Mouse (Mus musculus): ENCODE data around the gene Mbtps1. TPM values are rescaled to one million over a fixed set of nuclear protein-coding genes. Genes with fewer than 3 reads are reported as not detected.

Mbtps1 gene
- polyA plus RNA-seq, 1 experiment from 2014 or later: 123 TPM

DNA sequence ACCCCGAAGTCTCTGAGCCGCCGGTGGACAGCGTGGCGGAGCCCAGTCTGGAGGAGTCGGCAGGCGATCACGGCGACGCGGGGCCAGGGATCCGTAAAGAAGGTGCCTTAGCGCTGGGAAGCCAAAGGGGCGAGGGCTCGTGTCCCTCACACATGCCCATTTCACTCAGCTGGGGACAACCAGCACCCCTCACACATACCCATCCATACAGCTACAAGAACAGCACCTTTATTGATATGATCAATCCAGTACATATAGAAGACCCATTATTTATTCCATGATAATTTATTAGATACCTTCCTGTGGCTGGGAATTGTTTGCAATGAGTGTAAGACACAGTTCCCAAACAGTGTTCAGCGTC, 16.8 kb upstream of the Mbtps1 start:
- no peaks in the 10 kb centered on the region for H3K9me3 ChIP-seq (replicated peaks)
- peak overlapping the region; percentile 66 for H3K9ac ChIP-seq
- WGBS: 4% methylated on average over 16 of the region's 16 CpGs
- peak overlapping the region; percentile 96 for H3K4me2 ChIP-seq
- ATAC-seq (replicated peaks; ENCODE audit: low FRiP score): no peak
- H3K36me3 ChIP-seq: no peaks in the 10 kb centered on the region
- peak overlapping the region; percentile 87 for H3K4me3 ChIP-seq (replicated peaks)
- H3K27ac ChIP-seq: no peak overlapping the region
- peaks cover 37% of the 10 kb centered on the region for H3K27me3 ChIP-seq
- H3K4me1 ChIP-seq: peaks cover 21% of the 10 kb centered on the region

DNA sequence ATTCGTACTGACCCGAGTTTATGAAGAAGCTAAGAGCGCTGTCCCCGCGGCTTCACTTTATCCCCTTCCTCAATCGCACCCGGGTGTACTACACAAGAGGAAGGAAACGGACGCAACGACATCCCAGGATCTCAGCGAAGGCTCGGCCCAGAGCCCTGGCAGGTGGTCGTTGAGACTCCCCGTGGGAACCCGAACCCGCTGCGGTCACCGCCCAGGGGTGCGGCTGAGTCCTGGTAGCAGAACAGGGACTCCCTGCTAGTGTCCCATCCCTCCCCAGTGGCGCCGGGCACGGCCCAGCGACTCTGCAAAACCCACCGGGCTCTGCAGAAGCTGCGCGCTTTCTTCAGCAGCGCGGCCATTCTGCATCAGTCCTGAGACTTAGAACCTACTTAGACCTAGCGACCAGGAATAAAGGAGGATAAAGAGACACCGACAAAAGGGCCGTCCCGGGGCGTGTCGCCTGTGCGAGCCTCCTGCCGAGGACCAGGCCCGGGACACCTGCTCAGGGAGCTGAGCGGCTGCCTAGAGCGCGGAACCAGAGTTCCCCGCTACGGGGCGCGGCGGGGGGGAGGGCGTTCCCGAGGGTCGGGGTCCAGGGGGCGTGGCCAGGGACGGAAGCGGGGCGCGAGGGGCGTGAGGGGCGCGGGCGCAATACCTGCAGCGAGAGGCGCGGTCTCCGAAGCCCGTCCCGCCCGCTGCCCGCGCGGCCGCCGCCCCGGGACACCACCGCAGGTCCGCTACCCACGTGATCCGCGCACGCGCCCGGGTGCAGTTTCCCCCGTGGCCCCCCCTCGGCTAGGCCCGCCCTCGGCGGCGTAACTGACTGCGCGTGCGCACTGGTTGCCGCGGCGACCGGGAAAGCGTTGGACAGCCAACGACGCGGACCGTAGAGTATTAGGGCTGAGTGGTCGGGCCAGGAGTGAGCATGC, 16.2 kb upstream of the Mbtps1 start, which contains the start of the genes Hsdl1 and Dnaaf1:
TSS of gene Hsdl1 (minus strand) at position 747 of the 929 bp plus-strand sequence.
TSS of gene Dnaaf1 (plus strand) at position 799 of the 929 bp plus-strand sequence.
- peaks cover 21% of the 10 kb centered on the region for H3K4me1 ChIP-seq
- peaks cover 37% of the 10 kb centered on the region for H3K27me3 ChIP-seq
- ATAC-seq (replicated peaks; ENCODE audit: low FRiP score): peak; percentile 92
- H3K4me3 ChIP-seq (replicated peaks): peak within 1 kb of the TSS; percentile 87
- H3K9ac ChIP-seq: peak within 1 kb of the TSS; percentile 66
- no peaks in the 10 kb centered on the region for H3K9me3 ChIP-seq (replicated peaks)
- peak within 1 kb of the TSS; percentile 59 for H3K27ac ChIP-seq
- WGBS: under 1% methylated on average over 96 of the region's 97 CpGs
- H3K4me2 ChIP-seq: peak within 1 kb of the TSS; percentile 96
- H3K36me3 ChIP-seq: no peaks in the 10 kb centered on the region

GRCm38 (mm10) chr8:119572411-119572810, 13.9 kb upstream of the Mbtps1 start:
- Histone ChIP-seq H3K36me3 (peaks cover 3% of the 10 kb centered on the region; the same call in 1 of the 2 replicates), H3K9me3 (replicated peaks) (no peaks in the 10 kb centered on the region), H3K4me2 (no peak overlapping the region), H3K27ac (no peak overlapping the region), H3K27me3 (peaks cover 31% of the 10 kb centered on the region), H3K4me3 (replicated peaks) (no peak overlapping the region), H3K9ac (no peak overlapping the region), H3K4me1 (peaks cover 21% of the 10 kb centered on the region)
- WGBS: 93% methylated on average over 4 of the region's 4 CpGs
- ATAC-seq (replicated peaks; ENCODE audit: low FRiP score): no peak

DNA sequence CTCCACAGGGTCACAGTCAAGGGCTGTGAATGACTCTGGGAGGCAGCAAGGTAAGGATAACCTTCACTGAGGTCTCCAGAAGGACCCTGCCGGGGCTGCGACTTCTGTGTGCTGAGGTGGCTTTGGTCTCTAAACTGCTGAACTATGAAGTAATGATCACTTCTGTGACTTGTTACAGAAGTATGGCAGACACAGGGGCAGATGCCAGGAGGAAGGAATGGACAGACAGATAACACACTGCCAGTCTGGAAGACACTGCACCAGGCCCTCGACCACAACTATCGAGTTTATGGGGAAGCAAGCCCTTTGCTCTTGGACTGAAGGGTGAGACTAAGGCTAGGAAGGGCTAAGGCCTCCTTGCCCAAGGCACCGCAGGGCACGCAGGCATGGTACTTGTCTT, 12.6 kb upstream of the Mbtps1 start:
- ATAC-seq (replicated peaks; ENCODE audit: low FRiP score): no peak
- WGBS: 83% methylated on average over 6 of the region's 6 CpGs
- Histone ChIP-seq H3K4me3 (replicated peaks) (no peak overlapping the region), H3K9me3 (replicated peaks) (no peaks in the 10 kb centered on the region), H3K27me3 (peaks cover 20% of the 10 kb centered on the region), H3K9ac (no peak overlapping the region), H3K4me1 (peaks cover 21% of the 10 kb centered on the region), H3K4me2 (no peak overlapping the region), H3K27ac (no peak overlapping the region), H3K36me3 (peaks cover 10% of the 10 kb centered on the region)

GRCm38 (mm10) chr8:119569881-119570280, 11.3 kb upstream of the Mbtps1 start:
- Histone ChIP-seq H3K9me3 (replicated peaks) (no peaks in the 10 kb centered on the region), H3K4me3 (replicated peaks) (no peak overlapping the region), H3K4me1 (peaks cover 15% of the 10 kb centered on the region), H3K27ac (no peak overlapping the region), H3K36me3 (peaks cover 23% of the 10 kb centered on the region), H3K9ac (no peak overlapping the region), H3K27me3 (peaks cover 11% of the 10 kb centered on the region; the same call in 1 of the 2 replicates), H3K4me2 (no peak overlapping the region)
- WGBS: 51% methylated on average over 4 of the region's 4 CpGs
- no peak for ATAC-seq (replicated peaks; ENCODE audit: low FRiP score)

GRCm38 (mm10) chr8:119568951-119569350, 10.4 kb upstream of the Mbtps1 start:
- Histone ChIP-seq H3K4me1 (peaks cover 9% of the 10 kb centered on the region), H3K4me2 (no peak overlapping the region), H3K27ac (no peak overlapping the region), H3K9me3 (replicated peaks) (no peaks in the 10 kb centered on the region), H3K36me3 (peaks cover 32% of the 10 kb centered on the region), H3K9ac (no peak overlapping the region), H3K27me3 (peaks cover 7% of the 10 kb centered on the region; the same call in 1 of the 2 replicates), H3K4me3 (replicated peaks) (no peak overlapping the region)
- 71% methylated on average over 7 of the region's 7 CpGs for WGBS
- ATAC-seq (replicated peaks; ENCODE audit: low FRiP score): no peak

GRCm38 (mm10) chr8:119568251-119568650, 9.7 kb upstream of the Mbtps1 start:
- Histone ChIP-seq H3K27me3 (peaks cover 2% of the 10 kb centered on the region; the same call in 1 of the 2 replicates), H3K27ac (no peak overlapping the region), H3K9me3 (replicated peaks) (no peaks in the 10 kb centered on the region), H3K4me3 (replicated peaks) (no peak overlapping the region), H3K9ac (no peak overlapping the region), H3K4me2 (no peak overlapping the region), H3K36me3 (peaks cover 39% of the 10 kb centered on the region), H3K4me1 (0 out of 2 replicates have a peak, but pooled peaks cover 2% of the 10 kb centered on the region)
- no peak for ATAC-seq (replicated peaks; ENCODE audit: low FRiP score)
- 85% methylated on average over 9 of the region's 9 CpGs for WGBS

DNA sequence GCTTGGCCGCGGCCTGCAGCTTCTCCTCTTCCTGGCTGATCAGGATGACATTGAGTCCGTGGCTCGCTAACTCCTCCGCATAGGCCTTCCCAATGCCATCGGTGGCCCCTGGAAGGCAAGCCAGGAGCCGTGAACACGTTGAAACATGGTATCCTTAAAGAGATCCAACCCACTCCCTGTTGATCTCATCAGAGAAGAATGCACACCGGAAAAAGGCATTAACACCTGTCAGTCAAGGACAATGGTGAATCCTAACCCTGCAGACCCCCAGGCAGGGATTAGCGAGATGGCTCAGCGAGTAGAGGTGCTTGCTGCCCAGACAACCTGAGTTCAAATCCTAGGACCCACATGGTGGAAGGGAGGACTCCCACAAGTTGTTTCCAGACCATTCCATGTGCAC, 7.8 kb upstream of the Mbtps1 start:
- Histone ChIP-seq H3K4me1 (no peaks in the 10 kb centered on the region), H3K4me2 (no peak overlapping the region), H3K36me3 (peaks cover 56% of the 10 kb centered on the region), H3K9ac (no peak overlapping the region), H3K9me3 (replicated peaks) (no peaks in the 10 kb centered on the region), H3K4me3 (replicated peaks) (no peak overlapping the region), H3K27ac (no peak overlapping the region), H3K27me3 (no peaks in the 10 kb centered on the region)
- 76% methylated on average over 11 of the region's 11 CpGs for WGBS
- no peak for ATAC-seq (replicated peaks; ENCODE audit: low FRiP score)

- Histone ChIP-seq H3K4me1 (peaks cover 7% of the 10 kb centered on the region; the same call in 1 of the 2 replicates), H3K9me3 (replicated peaks) (no peaks in the 10 kb centered on the region), H3K4me2 (no peak overlapping the region), H3K27me3 (no peaks in the 10 kb centered on the region), H3K27ac (no peak overlapping the region), H3K36me3 (peaks cover 56% of the 10 kb centered on the region), H3K4me3 (replicated peaks) (no peak overlapping the region), H3K9ac (no peak overlapping the region)
- 93% methylated on average over 14 of the region's 14 CpGs for WGBS
- no peak for ATAC-seq (replicated peaks; ENCODE audit: low FRiP score)
Observed at GRCm38 (mm10) chr8:119563849-119564251, 5.3 kb upstream of the Mbtps1 start.

DNA sequence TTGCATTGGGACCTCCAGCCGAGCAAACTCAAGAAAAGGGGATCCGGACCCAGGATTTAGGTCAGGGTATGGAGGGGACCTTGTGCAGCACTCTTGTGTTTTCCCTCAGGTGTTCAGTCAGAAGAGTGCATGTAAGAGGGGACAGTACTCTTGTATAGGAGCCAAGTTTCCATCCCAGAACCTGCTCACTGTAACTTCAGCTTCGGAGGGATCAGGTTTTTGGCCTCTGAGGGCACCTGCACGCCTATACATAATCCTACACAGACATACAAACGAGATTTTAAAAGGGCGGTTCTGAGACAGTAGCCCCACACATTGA, 826 bp upstream of the Mbtps1 start:
- 88% methylated on average over 6 of the region's 6 CpGs for WGBS

GRCm38 (mm10) chr8:119557821-119558602, 523 bp downstream of the Mbtps1 start:
- under 1% methylated on average over 55 of the region's 55 CpGs for WGBS
- H3K36me3 ChIP-seq: peaks cover 14% of the 10 kb centered on the region
- H3K4me1 ChIP-seq: peaks cover 42% of the 10 kb centered on the region

More for the DNA sequence above, 826 bp upstream of the Mbtps1 start:
- Histone ChIP-seq H3K27me3 (no peaks in the 10 kb centered on the region), H3K4me2 (peak overlapping the region; percentile 59), H3K27ac (peak overlapping the region; percentile 71; the same call in 1 of the 2 replicates), H3K9ac (peak overlapping the region; percentile 57), H3K36me3 (peaks cover 28% of the 10 kb centered on the region), H3K9me3 (replicated peaks) (no peaks in the 10 kb centered on the region), H3K4me3 (replicated peaks) (peak overlapping the region; percentile 76; the same call in 1 of the 2 replicates), H3K4me1 (peaks cover 32% of the 10 kb centered on the region)
- ATAC-seq (replicated peaks; ENCODE audit: low FRiP score): no peak

GRCm38 (mm10) chr8:119557132-119557531, 1.4 kb downstream of the Mbtps1 start:
- Histone ChIP-seq H3K27ac (no peak overlapping the region), H3K4me2 (peak overlapping the region; percentile 82), H3K9me3 (replicated peaks) (no peaks in the 10 kb centered on the region), H3K9ac (peak overlapping the region; percentile 76), H3K4me3 (replicated peaks) (peak overlapping the region; percentile 76), H3K27me3 (no peaks in the 10 kb centered on the region), H3K4me1 (peaks cover 48% of the 10 kb centered on the region), H3K36me3 (peaks cover 5% of the 10 kb centered on the region)
- no peak for ATAC-seq (replicated peaks; ENCODE audit: low FRiP score)
- 72% methylated on average over 9 of the region's 9 CpGs for WGBS

More at GRCm38 (mm10) chr8:119557821-119558602, 523 bp downstream of the Mbtps1 start:
- Histone ChIP-seq H3K4me3 (replicated peaks) (peak overlapping the region; percentile 76), H3K9me3 (replicated peaks) (no peaks in the 10 kb centered on the region), H3K4me2 (peak overlapping the region; percentile 82), H3K9ac (peak overlapping the region; percentile 76), H3K27ac (peak overlapping the region; percentile 91), H3K27me3 (no peaks in the 10 kb centered on the region)
- peak; percentile 94 for ATAC-seq (replicated peaks; ENCODE audit: low FRiP score)
